Mouse (Mus musculus) ES-CJ7 (cell line): ENCODE results near the gene Ddx4.
"Not testable (repeated sequence)": the region's sequence is repeated elsewhere in the genome, so short reads cannot be mapped to it uniquely, and the experiment has no call there.

Source experiments
- DNase-seq: peaks from one replicate; pipeline ENCODE4 v3.0.0; 2011; ENCODE audit warnings: low read depth, low spot score

Gene Ddx4

GRCm38 (mm10) chr13:112636498-112636897 is 15.8 kb downstream of the Ddx4 start:
- DNase-seq = no peak

- DNase-seq = no peak
Observed at GRCm38 (mm10) chr13:112635174-112635837, 17.0 kb downstream of the Ddx4 start.

GRCm38 (mm10) chr13:112625566-112625965 is 26.7 kb downstream of the Ddx4 start:
- no peak for DNase-seq

GRCm38 (mm10) chr13:112624622-112625021 is 27.7 kb downstream of the Ddx4 start:
- no peak for DNase-seq

- DNase-seq = no peak
Observed at GRCm38 (mm10) chr13:112623656-112624055, 28.6 kb downstream of the Ddx4 start.

GRCm38 (mm10) chr13:112621592-112621991 is 30.7 kb downstream of the Ddx4 start:
- no peak for DNase-seq

GRCm38 (mm10) chr13:112608606-112609005 is 43.7 kb downstream of the Ddx4 start:
- DNase-seq = no peak

GRCm38 (mm10) chr13:112604411-112604810 is 47.9 kb downstream of the Ddx4 start:
- DNase-seq = no peak

- DNase-seq = no peak
Observed at GRCm38 (mm10) chr13:112603839-112604238, 48.4 kb downstream of the Ddx4 start.

GRCm38 (mm10) chr13:112602607-112603006 is 49.7 kb downstream of the Ddx4 start:
- DNase-seq = no peak

- DNase-seq = not testable (repeated sequence)
Observed at GRCm38 (mm10) chr13:112594260-112594659, 58.0 kb downstream of the Ddx4 start, which contains the start of gene Il31ra. Il31ra (minus strand) TSS chr13:112594360.

GRCm38 (mm10) chr13:112590254-112590653 is 62.0 kb downstream of the Ddx4 start:
- no peak for DNase-seq

- no peak for DNase-seq
Observed at GRCm38 (mm10) chr13:112589625-112590024, 62.6 kb downstream of the Ddx4 start.

- no peak for DNase-seq
Observed at GRCm38 (mm10) chr13:112584556-112585237, 67.6 kb downstream of the Ddx4 start.

- no peak for DNase-seq
Observed at GRCm38 (mm10) chr13:112582291-112582690, 70.0 kb downstream of the Ddx4 start.

GRCm38 (mm10) chr13:112581796-112582195 is 70.5 kb downstream of the Ddx4 start:
- no peak for DNase-seq

- DNase-seq = no peak
Observed at GRCm38 (mm10) chr13:112580590-112581320, 71.5 kb downstream of the Ddx4 start.

GRCm38 (mm10) chr13:112578041-112578440 is 74.2 kb downstream of the Ddx4 start:
- not testable (repeated sequence) for DNase-seq

- DNase-seq = no peak
Observed at GRCm38 (mm10) chr13:112573800-112574199, 78.5 kb downstream of the Ddx4 start.

GRCm38 (mm10) chr13:112570768-112571167 is 81.5 kb downstream of the Ddx4 start:
- no peak for DNase-seq

- DNase-seq = no peak
Observed at GRCm38 (mm10) chr13:112569606-112570005, 82.7 kb downstream of the Ddx4 start.

GRCm38 (mm10) chr13:112560554-112561138 is 91.6 kb downstream of the Ddx4 start:
- DNase-seq = no peak
